Comparison of ENCODE assay signal across 9 mouse cellular contexts in the genomic region with DNA sequence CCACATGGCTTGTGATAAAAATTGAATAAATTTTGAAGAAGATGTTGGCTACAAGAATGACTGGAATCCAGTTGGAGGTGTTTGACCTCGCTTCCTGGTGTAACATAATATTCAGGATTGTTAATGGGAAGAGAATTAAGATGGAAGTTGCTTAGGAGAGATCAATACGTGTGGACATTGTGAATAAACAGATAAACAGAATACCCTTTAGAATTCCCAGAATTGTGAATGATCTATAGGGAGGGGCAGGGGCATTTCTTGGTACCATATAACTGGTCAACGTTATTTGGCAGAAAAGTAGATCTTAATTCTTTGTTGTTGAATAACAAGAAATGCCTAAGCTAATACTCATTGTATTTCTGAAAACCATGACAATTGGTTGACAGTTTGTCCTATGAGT. TPM values are rescaled to one million over a fixed set of nuclear protein-coding genes. Genes with fewer than 3 reads are reported as not detected.
DNase-seq lines count a peak whose midpoint lies in the region; ATAC-seq and TF ChIP-seq lines count a peak whose summit lies in the region.
"Had no signal": no experiment of that assay in that cellular context is flagged by ENCODE, and none has a peak within 500 bp of the region (broad histone marks: within the 10 kb centered on the region; RNA-seq: fewer than 3 reads in every experiment).

No protein-coding gene starts in this region.

- peak overlapping the region; percentile 67 for H3K4me2 ChIP-seq in heart, embryonic 16.5 days (ENCODE audit: low read depth, low read length)
- H3K4me2 ChIP-seq in hindbrain, embryonic 12.5 days (replicated peaks) = peak overlapping the region; percentile 62
- H3K4me2 ChIP-seq in midbrain, embryonic 11.5 days = peak overlapping the region; percentile 62

- peak overlapping the region; percentile 41 for H3K4me3 ChIP-seq in heart, embryonic 16.5 days (ENCODE audit: low read length)
- H3K4me3 ChIP-seq in bone marrow macrophage, adult 2 months (ENCODE audit: insufficient read depth, low read length) = peak overlapping the region; percentile 56
- H3K4me3 ChIP-seq in hindbrain, embryonic 12.5 days = peak overlapping the region; percentile 23
- H3K4me3 ChIP-seq in midbrain, embryonic 11.5 days (ENCODE audit: low read depth, low read length) = peak overlapping the region; percentile 18; the same call in 1 of the 2 replicates

- H3K4me1 ChIP-seq in heart, embryonic 16.5 days (ENCODE audit: control insufficient read depth, insufficient read depth, low read length) = peaks cover 18% of the 10 kb centered on the region
- H3K4me1 ChIP-seq in bone marrow macrophage, adult 2 months (ENCODE audit: control insufficient read depth, insufficient read depth, low read length) = peaks cover 14% of the 10 kb centered on the region
- peaks cover 21% of the 10 kb centered on the region for H3K4me1 ChIP-seq in hindbrain, embryonic 12.5 days
- H3K4me1 ChIP-seq in midbrain, embryonic 11.5 days (ENCODE audit: control insufficient read depth, insufficient read depth, low read length) = peaks cover 9% of the 10 kb centered on the region

- TF ChIP-seq CTCF in bone marrow macrophage, adult 2 months (IDR thresholded peaks at IDR 0.05; ENCODE audit: low read depth, low read length) = no peak

- no peaks in the 10 kb centered on the region for H3K27me3 ChIP-seq in heart, embryonic 16.5 days (ENCODE audit: control insufficient read depth, insufficient read depth, low read length)
- no peaks in the 10 kb centered on the region for H3K27me3 ChIP-seq in hindbrain, embryonic 12.5 days
- H3K27me3 ChIP-seq in midbrain, embryonic 11.5 days (ENCODE audit: control insufficient read depth, insufficient read depth, low read length) = no peaks in the 10 kb centered on the region

- no peak overlapping the region for H3K27ac ChIP-seq in heart, embryonic 16.5 days (ENCODE audit: low read length)
- no peak overlapping the region for H3K27ac ChIP-seq in bone marrow macrophage, adult 2 months (ENCODE audit: insufficient read depth, low read depth, low read length)
- H3K27ac ChIP-seq in hindbrain, embryonic 12.5 days = no peak overlapping the region
- no peak overlapping the region for H3K27ac ChIP-seq in midbrain, embryonic 11.5 days (ENCODE audit: low read depth, low read length)

- no peak for DNase-seq in heart, postnatal 4 days
- DNase-seq in midbrain, embryonic 11.5 days (ENCODE audit: low spot score, missing footprints) = no peak
- DNase-seq in adrenal gland, postnatal 36 days = no peak
- no peak for DNase-seq in spleen, postnatal 10 days (ENCODE audit: low spot score in 2 of 2)
- no peak for DNase-seq in cerebellum, adult 11-12 months
- DNase-seq: cerebellum, adult 18-20 months had no signal

- 63% methylated on average over 3 of the region's 3 CpGs for WGBS in heart, embryonic 16.5 days
- WGBS in hindbrain, embryonic 12.5 days = 57% methylated on average over 3 of the region's 3 CpGs
- WGBS in midbrain, embryonic 11.5 days = 66% methylated on average over 3 of the region's 3 CpGs

- H3K36me3 ChIP-seq in heart, embryonic 16.5 days (ENCODE audit: control insufficient read depth, insufficient read depth) = no peaks in the 10 kb centered on the region
- H3K36me3 ChIP-seq in hindbrain, embryonic 12.5 days = no peaks in the 10 kb centered on the region
- H3K36me3 ChIP-seq in midbrain, embryonic 11.5 days (ENCODE audit: control insufficient read depth, insufficient read depth, low read length) = no peaks in the 10 kb centered on the region

- H3K9ac ChIP-seq in heart, embryonic 16.5 days (ENCODE audit: low read length) = peak overlapping the region; percentile 15; the same call in 1 of the 2 replicates
- H3K9ac ChIP-seq in hindbrain, embryonic 12.5 days = no peak overlapping the region
- H3K9ac ChIP-seq in midbrain, embryonic 11.5 days (ENCODE audit: low read length) = no peak overlapping the region

- TF ChIP-seq POLR2A in bone marrow macrophage, adult 2 months (IDR thresholded peaks at IDR 0.05; ENCODE audit: borderline replicate concordance, low read depth, low read length) = no peak

- no peaks in the 10 kb centered on the region for H3K9me3 ChIP-seq in heart, embryonic 16.5 days (replicated peaks; ENCODE audit: control insufficient read depth, low read length)
- no peaks in the 10 kb centered on the region for H3K9me3 ChIP-seq in hindbrain, embryonic 12.5 days (replicated peaks)
- no peaks in the 10 kb centered on the region for H3K9me3 ChIP-seq in midbrain, embryonic 11.5 days (ENCODE audit: control insufficient read depth, low read length)

- no peak for ATAC-seq in heart, embryonic 16.5 days (replicated peaks; ENCODE audit: extremely low read depth, insufficient read depth, low FRiP score)
- no peak for ATAC-seq in hindbrain, embryonic 12.5 days (ENCODE audit: low FRiP score)
- ATAC-seq in midbrain, embryonic 11.5 days (ENCODE audit: low FRiP score) = no peak

RNA-seq across cellular contexts. Expression of a gene that starts 2.0 kb away (rescaled TPM):
- 1.5 and 1.8 TPM in 2 replicates for polyA plus RNA-seq in heart, embryonic 16.5 days (2015; fragmentation: Nextera tagmentation; extraction: Ambion mirVana)
- 1 to 10 TPM; 7.8 to 8.0 TPM for total RNA-seq in heart, postnatal 4 days (2021)
- 24.0 and 24.5 TPM in 2 replicates for polyA plus RNA-seq in bone marrow macrophage, adult 2 months (2012; ENCODE audit: insufficient read depth, insufficient read length, missing spikeins)
- polyA plus RNA-seq in hindbrain, embryonic 12.5 days (2016; fragmentation: Nextera tagmentation; extraction: Ambion mirVana) = 8.0 and 8.2 TPM in 2 replicates
- 6.1 and 6.2 TPM in 2 replicates for polyA plus RNA-seq in midbrain, embryonic 11.5 days (2014; fragmentation: Nextera tagmentation; extraction: Ambion mirVana)
- 10 to 100 TPM; 14.4 to 16.4 TPM for total RNA-seq in adrenal gland, postnatal 36 days (2021)
